Mouse (Mus musculus): ENCODE data around the gene Ppp1r14b.

The Ppp1r14b gene

DNA sequence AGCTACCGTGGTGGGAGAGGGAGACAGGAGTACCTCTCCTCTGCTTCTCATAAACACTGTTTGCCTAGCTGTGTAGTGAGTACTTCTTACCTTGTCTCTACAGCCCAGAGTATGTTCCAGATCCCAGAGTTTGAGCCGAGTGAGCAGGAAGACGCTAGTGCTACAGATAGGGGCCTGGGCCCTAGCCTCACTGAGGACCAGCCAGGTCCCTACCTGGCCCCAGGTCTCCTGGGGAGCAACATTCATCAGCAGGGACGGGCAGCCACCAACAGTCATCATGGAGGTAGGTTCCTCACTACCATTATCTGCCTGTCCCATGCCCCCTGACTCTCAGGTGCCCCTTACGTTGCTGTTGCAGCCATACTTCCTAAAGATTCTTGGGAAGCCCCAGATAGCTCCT lies 32.0 kb upstream of the Ppp1r14b start:
- DNase-seq (ENCODE audit: low spot score in 2 of 2): peak in 1 of 2 experiments; percentile 61

DNA sequence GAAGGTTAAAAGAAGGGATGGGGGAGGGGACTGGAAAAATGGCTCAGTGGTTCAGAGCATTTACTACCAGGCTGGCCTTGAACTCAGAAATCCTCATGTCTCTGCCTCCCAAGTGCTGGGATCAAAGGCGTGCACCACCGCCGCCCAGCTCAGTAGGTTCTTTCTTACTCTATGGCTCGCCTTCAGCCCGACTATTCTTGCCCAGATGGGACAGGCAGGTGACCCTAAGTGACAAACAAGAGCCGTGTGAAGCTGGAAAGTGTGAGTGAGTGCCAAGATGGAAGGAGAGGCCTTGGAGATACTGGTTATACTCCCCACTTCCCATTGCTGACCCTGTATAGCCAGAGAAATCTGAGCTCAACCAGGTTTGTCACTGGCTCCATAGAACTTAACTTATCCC lies 31.1 kb upstream of the Ppp1r14b start:
- DNase-seq (ENCODE audit: low spot score in 2 of 2): no peak

DNA sequence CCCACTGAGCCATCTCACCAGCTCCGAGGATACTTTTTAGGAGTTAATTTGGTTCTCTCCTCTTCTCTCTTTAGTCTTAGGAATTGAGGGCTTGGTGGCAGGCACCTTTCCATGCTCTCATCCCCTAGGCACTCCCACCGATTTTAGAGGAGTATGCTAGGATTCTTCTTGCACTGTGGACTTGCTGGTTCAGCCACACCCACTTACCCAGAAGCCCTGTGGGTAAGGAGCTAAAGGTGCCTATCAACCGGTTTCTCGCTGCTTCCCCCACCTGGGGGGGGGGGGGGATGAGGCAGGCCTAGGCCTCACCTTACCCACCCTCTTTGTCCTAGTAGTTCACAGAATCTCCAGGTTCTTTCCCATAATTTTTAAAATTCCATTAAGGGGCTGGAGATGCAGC lies 27.0 kb upstream of the Ppp1r14b start:
- DNase-seq (ENCODE audit: low spot score in 2 of 2): no peak

DNA sequence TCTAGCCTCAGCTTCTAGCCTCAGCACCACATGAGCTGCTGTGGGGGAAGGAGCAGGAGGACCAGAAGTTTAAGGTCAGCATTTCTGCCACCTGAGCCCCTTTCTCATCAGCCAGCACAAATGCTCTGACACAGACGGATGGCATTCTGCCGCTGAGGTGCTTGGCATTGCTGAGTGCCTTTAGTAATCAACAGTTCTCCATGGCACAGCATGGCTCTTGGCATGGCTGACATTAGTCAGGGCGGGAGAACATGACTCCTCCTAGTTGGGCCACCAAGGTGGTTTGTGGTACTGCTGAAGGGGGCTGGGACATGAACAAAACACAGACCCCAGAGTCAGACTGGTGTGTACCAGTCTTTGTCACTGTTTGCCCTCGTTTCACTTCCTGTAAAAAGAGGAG lies 26.6 kb upstream of the Ppp1r14b start:
- no peak for DNase-seq (ENCODE audit: low spot score in 2 of 2)

DNA sequence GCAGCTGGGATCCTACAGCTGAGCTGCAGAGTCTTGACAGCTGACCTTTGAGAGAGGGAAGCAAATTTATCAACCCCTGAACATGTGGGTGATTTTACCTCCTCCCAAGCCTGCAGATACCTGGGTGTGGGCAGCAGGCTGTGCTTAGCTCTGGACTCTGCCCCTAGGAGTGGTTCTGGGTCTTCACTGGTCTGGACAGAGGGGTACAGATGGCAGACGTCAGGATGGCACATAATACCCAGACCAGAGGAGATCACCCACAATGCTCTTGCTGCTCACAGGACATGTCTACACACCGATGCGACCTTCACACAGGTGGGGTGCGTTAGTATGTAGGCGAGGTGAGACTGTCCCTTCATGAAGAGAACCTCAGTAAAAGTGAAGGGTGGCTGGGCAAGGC lies 25.2 kb upstream of the Ppp1r14b start:
- DNase-seq (ENCODE audit: low spot score in 2 of 2): no peak

DNA sequence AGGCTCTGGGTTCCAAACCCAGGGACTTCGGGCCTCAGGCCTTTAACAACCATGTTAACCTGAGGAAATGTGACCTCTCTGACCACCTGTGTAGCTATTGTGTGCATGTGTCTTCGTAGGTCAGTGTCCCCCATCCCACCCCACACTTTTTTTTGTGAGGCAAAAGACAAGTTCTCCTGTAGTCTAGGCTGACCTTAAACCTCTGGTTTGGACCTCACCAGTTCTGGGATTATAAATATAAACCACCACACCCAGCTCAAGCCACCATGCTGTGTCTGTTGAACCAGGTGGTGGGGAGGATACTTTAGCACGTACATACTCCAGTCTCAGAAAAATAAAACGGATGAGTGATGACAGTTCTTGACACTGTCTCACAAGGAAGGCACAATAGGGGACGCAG lies 24.8 kb upstream of the Ppp1r14b start:
- no peak for DNase-seq (ENCODE audit: low spot score in 2 of 2)

DNA sequence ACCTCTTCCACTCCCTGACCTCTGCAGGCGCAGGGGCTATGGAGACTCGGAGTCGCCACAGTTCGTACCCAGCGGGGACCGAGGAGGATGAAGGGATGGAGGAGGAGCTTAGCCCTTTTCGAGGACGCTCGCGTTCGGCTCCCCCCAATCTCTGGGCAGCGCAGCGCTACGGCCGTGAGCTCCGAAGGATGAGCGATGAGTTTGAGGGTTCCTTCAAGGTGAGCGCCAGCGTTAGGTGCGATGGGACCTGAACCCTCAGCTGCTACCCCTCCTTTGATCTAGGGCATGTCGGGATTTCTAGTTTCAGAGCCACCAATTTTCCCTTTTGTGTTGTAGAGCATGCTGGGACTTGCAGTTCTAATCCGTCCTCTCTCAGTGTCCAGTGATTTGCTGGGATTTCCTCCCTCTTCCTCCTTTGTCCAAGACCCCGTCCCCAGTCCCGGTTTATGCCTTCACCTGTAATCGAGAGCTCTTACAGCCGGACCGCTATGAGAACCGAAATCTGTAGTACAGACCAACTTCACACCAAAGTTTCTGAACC lies 24.1 kb upstream of the Ppp1r14b start:
- DNase-seq (ENCODE audit: low spot score in 2 of 2): peak in 1 of 2 experiments; percentile 68

DNA sequence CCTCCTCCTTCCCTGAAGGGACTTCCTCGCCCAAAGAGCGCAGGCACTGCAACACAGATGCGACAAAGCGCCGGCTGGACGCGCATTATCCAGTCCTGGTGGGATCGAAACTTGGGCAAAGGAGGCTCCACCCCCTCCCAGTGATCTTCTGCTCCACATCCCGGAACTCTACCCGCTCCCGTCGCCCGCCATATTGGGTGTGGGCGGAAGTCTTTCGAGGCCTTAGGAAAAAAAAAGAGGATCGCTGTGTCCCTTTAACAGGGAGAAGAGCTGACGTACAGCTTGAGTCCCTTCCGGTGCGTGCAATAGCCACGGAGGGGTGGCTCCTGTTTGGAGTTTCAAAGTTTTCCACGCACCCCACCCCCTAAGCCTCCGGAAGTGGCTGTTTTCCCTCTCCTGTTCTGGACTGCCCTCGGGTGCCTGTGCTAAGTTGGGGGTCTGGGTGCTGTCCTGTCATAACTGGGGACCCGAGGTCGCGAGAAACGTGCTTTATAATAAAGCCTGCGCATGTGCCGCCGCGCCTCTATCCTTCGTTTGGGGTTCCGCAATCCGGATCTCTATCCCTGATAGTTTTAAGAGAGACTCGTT lies 23.3 kb upstream of the Ppp1r14b start:
- peak; percentile 76 to 85 for DNase-seq (ENCODE audit: low spot score in 2 of 2)

DNA sequence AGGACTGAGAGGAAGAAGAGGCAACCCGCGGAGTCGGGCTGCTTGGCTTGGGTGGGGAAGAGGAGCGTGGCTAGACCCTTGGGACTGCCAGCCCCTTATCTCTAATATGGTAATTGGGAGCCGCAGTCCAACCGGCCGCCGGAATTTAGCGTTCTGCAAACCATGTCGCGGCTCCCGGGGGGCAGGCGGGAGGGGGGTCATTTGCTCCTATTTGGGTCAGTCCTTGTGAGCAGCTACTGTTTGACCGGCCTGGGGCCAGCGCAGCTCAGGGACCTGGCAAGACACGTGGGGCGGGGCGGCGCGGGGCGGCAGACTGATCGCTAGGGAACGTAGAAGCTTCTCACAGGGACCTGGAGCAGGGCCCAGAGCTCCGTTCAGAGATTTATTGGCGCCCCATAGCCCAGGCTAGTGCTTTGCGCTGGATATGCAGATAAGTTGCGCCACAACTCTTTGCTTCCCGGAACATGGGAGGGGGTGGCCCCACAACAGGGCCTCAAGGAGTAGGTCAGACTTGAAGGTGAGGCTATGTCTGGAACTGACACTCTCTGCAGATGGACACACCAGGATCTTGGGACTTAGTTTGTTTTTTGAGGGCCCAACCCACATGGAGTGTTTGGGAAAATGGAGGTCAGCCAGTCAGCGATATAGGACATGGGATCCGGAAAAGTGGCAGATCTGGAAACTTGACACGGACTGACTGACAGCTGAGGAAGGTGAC lies 22.6 kb upstream of the Ppp1r14b start:
- DNase-seq (ENCODE audit: low spot score in 2 of 2): peak; percentile 62 to 82

DNA sequence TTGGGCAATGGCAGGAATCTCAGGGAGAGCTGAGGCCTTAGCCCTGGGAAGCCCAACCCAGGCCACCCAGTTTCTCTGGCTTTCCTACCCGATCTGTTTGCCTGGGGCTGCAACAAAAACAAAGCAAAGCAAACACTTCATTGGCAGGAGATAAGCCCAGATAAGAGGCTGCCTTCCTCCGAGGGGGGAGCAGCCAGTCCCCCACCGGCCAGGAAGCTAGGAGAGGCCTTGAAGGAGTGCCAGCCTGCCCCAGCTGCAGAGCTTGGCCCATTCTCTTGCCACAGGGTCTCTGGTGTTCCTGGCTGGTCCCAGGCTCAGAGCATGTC lies 22.1 kb upstream of the Ppp1r14b start:
- peak in 1 of 2 experiments; percentile 68 for DNase-seq (ENCODE audit: low spot score in 2 of 2)

DNA sequence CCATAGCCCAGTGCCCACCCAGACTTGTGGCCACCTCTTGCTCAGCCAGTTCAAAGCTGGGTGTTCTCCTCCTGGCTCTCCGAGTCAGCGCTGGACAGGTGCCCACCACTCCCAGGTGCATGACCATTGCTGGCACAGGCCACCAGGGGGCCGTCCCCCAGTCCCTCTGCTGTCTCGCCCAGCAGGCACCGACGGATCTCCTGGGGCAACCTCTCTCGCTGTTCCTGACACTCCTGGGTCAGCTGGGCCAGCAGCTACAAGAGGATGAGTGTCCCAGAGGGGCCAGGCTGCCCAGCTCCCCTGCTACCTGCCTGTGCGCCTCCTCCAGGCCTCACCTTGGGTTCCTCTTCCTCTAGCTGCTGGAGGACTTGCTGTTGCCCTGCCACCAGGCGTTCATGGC lies 20.7 kb upstream of the Ppp1r14b start:
- peak; percentile 48 to 78 for DNase-seq (ENCODE audit: low spot score in 2 of 2)

DNA sequence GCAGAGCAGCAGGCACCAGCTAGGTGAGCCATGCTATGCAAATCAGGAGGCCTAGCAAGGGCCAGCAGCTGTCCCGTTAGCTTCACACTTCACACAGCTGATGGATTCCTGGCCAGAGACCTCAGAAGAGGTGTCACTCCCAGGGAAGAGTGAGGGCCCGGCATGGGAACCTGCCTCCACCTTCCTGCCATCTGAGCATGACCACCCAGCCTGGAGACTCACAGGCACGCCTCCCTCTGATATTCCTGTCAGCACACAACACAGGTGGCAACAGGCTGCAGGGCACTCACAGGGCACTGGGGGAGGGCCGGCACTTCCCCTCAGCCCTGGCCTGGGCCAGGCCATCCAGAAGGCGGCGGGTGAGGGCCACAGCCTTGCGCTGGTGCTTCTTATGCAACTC lies 19.3 kb upstream of the Ppp1r14b start:
- DNase-seq (ENCODE audit: low spot score in 2 of 2): no peak

DNA sequence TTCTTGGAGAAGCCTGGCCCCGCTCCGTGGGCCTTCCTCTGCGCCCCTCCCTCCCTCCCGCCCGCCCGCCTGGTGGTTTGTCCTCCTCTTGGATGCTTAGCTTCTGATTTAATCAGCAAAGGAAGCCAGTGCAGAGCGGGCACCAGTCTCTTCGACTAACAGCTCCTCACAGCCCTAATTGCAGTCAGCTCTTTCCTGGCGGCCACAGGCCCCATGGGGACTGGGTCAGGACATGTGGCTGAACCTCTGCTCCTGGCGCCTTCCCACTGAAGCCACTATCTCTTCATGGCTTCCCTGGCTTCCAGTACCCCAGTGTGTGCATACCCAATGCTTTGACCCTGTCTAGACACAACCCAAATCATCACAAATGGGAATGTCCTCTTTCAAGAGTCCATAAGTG lies 18.3 kb upstream of the Ppp1r14b start:
- no peak for DNase-seq (ENCODE audit: low spot score in 2 of 2)

DNA sequence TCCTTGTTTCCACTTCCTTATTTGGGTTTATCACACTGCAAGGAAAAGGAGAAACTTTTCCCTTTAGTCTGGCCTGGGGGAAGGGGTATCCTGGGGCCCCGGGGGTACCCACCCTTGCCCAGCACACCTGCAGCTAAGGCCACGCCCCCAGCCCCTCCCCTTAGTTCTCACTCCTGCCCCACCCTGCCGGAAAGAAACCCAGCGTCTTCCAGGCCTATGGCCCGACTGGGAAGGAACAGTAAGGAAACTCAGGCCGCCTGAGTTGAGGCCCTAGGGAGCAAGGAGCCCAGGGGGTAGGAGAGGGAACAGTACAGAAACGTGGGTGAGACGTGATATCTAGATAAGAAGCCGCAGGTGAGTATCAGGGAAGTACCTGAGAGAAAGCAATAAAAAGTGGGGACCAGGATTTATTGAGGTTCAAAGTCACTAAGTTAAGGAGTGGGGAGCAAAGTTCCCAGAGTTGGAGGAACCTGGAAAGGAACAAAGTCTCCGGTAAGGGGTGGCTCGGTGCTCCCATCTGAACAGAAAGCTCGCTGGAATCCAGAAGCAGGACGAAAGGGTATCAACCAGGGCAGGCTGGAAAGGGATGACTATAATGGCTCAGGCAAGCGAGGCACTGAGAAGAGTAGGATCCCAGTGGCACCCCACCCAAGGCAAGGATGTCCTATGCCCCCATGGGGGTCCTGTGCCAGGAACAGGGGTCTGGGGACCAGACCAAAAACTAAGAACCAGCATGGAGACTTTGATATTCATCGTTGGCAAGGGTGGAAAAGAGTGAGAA lies 6.1 kb upstream of the Ppp1r14b start:
- DNase-seq (ENCODE audit: low spot score in 2 of 2): peak in 1 of 2 experiments; percentile 64

DNA sequence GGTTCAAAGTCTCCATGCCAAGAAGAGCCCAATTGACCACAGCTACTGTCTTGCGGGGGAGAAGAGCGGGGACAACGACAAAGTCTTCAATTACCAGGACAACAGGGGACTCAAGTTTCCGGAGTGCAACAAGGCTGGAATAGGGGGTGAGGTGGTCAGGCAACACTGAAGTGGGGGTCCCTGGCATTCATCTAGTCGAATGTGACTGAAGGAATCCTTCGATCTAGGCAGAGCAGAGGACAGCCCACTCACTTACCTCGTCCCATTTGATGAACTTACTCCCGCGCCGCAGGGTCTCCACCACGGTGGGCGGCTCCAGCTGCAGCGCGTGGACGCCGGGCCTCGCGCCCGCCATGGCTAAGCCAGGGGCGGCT lies 5.5 kb upstream of the Ppp1r14b start:
- no peak for DNase-seq (ENCODE audit: low spot score in 2 of 2)

DNA sequence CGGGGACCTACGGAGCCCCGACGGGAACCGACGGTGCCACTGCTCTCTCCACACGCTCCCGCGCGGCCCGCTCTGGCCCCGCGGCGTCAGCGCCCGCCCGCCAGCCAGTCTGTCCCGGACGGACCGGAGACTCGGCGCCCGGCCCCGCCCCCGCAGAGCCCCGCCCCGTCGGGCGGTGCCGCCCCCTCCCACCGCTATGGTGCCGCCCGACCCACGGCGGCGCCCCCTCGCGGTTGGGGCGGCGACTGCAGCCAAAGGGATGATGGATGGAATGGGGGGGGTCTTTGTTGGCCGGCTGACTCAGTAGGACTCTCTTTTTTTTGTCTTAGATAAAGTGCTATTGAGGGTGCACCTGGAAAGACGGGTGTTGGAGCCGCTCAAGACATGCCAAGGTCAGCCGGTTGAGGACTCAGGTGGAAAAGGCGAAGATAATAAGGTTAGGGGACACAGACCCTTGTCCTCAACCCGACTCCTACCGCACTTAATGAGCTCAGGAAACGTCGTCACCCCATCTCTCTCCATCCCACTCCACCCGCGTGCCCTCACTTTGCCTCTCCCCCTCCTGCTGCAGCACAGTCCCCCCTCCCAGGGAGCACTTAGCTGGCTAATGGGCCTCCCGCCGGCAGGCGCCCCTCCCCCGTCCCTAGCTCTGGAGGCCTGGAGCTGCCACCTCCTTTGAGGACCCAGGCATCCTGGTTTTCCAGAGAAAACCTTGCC lies 4.9 kb upstream of the Ppp1r14b start:
- DNase-seq (ENCODE audit: low spot score in 2 of 2): peak; percentile 77 to 91

DNA sequence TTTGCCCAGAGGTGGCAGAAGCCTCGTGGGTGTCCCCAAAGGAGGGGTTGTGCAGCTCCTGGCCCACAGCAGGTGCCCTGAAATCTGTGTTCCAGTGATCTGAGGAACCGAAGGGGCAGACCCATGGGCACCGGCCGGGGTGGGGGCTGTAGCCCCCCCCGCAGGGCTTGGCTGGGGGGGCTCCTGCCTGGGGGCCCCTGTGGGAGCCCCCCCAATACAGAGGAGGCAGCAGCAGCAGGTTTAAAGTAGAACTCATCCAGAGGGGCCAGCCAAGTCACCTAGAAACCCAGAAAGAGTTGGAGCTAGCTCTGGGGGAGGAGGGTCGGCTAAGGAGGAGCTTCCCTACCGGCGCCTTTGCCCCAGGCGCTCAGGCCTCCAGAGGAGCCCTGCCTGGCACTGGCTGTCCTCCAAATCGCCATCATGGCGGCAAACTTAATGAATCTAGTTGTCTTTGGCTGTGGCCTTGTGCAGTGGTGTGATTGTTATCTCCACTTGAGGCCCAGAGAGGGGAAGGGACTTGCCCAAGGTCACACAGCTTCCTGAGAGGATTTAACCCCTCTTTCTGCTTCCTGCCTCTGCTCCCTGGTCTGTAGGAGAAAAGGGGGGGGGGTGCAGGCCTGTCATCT lies 4.2 kb upstream of the Ppp1r14b start:
- DNase-seq (ENCODE audit: low spot score in 2 of 2): no peak

DNA sequence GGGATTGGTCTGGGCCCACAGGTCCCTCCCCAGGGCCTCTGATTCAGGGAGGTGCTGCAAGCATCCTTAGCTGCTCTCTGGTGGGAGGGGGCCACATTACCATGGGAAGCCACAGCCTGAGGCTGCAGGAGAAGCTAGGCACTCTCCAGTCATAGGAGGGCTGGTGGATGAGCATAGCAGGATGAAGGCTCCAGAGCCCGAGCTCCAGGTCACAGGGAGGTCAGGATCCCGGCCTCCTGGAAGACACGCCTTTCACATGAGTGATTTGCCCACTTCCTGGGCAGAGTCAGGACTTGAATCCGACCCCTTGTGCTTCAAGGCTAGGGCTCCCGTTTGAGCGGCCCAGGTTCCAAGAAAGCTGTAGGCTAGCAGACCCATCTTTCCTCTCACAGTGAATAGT lies 3.1 kb upstream of the Ppp1r14b start:
- DNase-seq (ENCODE audit: low spot score in 2 of 2): no peak

DNA sequence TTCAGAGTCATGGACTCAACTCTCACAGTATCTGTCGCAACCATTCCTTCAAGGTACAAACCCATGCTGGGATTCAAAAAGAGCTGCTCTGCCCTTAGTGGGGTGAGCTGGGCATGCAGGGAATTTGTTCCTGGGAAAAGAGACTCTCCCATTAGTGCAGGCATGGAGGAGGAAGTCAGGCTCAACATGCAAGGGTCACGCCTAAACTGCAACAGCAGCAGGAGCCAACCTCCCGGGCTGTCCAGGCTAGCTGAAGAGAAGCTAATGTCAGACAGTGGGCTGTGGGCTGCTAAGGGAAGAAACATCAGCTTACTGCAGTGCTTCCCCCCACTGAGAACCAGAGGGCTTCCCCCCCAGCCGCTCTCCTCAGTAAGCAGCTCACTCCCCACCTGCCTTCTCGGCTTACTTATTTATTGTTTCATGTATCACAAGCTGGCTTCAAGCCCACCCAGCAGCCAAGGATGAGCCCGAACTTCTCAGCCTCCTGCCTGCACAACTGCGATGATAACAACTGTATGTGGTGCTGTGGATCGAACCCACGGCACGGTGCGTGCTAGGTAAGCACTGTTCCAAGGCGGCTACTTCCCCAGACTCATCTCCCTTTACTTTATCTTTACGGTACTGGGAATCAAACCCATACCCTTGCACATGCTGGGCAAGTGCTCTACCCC lies 2.4 kb upstream of the Ppp1r14b start:
- DNase-seq (ENCODE audit: low spot score in 2 of 2): no peak

DNA sequence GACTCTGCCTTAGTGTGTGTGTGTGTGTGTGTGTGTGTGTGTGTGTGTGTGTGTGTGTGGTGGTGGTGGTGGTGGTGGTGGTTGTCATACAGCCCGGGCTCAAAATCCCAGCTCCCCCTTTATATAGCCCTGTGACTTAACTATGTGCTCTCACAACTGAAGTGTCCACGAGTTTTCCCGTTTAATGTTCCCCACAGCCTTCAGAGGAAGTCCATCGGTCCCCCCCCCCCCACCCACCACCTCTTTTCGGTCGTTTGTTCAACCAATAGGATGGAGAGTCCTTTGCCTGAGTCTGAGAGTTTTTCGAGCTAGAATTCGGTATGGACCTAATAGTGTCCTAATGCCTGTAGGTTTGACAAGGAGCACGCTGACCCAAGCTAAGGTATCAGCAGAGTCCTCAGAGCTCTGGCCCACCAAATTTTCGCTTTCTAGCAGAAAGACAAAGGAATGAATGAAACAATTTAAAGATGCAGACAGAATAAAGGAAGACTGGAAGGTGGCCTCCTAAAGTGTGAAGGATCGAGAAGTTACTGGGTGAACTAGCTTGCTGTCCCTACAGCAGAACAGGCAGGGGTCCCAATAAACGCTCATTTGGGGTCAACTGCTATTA lies 1.1 kb upstream of the Ppp1r14b start:
- DNase-seq (ENCODE audit: low spot score in 2 of 2): no peak

Data from spleen, postnatal 4 days (tissue).